Mouse (Mus musculus) lung, postnatal 0 days (tissue): ENCODE data around the gene Khk. TPM values are rescaled to one million over a fixed set of nuclear protein-coding genes. Genes with fewer than 3 reads are reported as not detected.
A peak's percentile ranks its signal among the peaks of the same experiment; 100 is the strongest.

Source experiments
- ATAC-seq: fragments of 200-750 bp; cut with Nextera tagmentation; 2 replicates; pipeline ENCODE4 v1.8.0; 2017; ENCODE audit warnings: moderate library complexity
- DNase-seq: peaks from one replicate; pipeline ENCODE4 v3.0.0-alpha.2; 2016; ENCODE audit warnings: low spot score
- H3K27ac ChIP-seq: fragments of 300-500 bp; sonication (generic); 2 replicates; pipeline ENCODE4 v1.5.1; 2014; ENCODE audit warnings: antibody characterized with exemption, mild to moderate bottlenecking, low read length, mixed read lengths
- H3K27me3 ChIP-seq: fragments of 300-500 bp; sonication (generic); replicated peaks from 2 replicates; pipeline ENCODE4 v1.6.1; 2014; ENCODE audit warnings: low read length, mixed read lengths; ENCODE audit not compliant: insufficient read depth
- H3K36me3 ChIP-seq: fragments of 300-500 bp; sonication (generic); 2 replicates; pipeline ENCODE4 v1.6.1; 2014; ENCODE audit warnings: low read length, mixed read lengths; ENCODE audit not compliant: insufficient read depth
- H3K4me1 ChIP-seq: fragments of 300-500 bp; sonication (generic); 2 replicates; pipeline ENCODE4 v1.6.1; 2014; ENCODE audit warnings: antibody characterized with exemption, low read depth, low read length, mixed read lengths; ENCODE audit not compliant: insufficient read depth
- H3K4me2 ChIP-seq: fragments of 300-500 bp; sonication (generic); replicated peaks from 2 replicates; pipeline ENCODE4 v1.6.1; 2014; ENCODE audit warnings: low read depth, mild to moderate bottlenecking, low read length, moderate library complexity, mixed read lengths
- H3K4me3 ChIP-seq: fragments of 300-500 bp; sonication (generic); 2 replicates; pipeline ENCODE4 v1.5.1; 2014; ENCODE audit warnings: low read depth, low read length
- H3K9ac ChIP-seq: fragments of 300-500 bp; sonication (generic); replicated peaks from 2 replicates; pipeline ENCODE4 v1.6.1; 2014; ENCODE audit warnings: low read depth, mild to moderate bottlenecking
- H3K9me3 ChIP-seq: fragments of 300-500 bp; sonication (generic); 2 replicates; pipeline ENCODE4 v1.6.1; 2016; ENCODE audit warnings: low read length, mixed read lengths
- CTCF ChIP-seq: IDR thresholded peaks from 2 replicates; pipeline ENCODE4 v1.5.1; 2016; ENCODE audit warnings: antibody characterized with exemption, mild to moderate bottlenecking
- EP300 ChIP-seq: IDR thresholded peaks from 2 replicates; pipeline ENCODE4 v1.6.1; 2016; ENCODE audit warnings: antibody characterized with exemption, mild to moderate bottlenecking, control low read depth
- WGBS: fragments of 180-500 bp; shearing (Covaris S2); extraction: QIAGEN DNeasy Blood & Tissue Kit; methylation state at CpG from one replicate; pipeline ENCODE4 v1.1.7; 2014; 5-methylcytosine and 5-hydroxymethylcytosine counted together
- polyA plus RNA-seq: library from polyadenylated mRNA; unstranded; fragments of >200 nt; fragmentation: Nextera tagmentation; extraction: Ambion mirVana; gene quantifications from 2 replicates; pipeline ENCODE4 v1.2.1, GENCODE M21; 2015

Gene Khk
- polyA plus RNA-seq, 1 experiment from 2014 or later, result 48.7 TPM

DNA sequence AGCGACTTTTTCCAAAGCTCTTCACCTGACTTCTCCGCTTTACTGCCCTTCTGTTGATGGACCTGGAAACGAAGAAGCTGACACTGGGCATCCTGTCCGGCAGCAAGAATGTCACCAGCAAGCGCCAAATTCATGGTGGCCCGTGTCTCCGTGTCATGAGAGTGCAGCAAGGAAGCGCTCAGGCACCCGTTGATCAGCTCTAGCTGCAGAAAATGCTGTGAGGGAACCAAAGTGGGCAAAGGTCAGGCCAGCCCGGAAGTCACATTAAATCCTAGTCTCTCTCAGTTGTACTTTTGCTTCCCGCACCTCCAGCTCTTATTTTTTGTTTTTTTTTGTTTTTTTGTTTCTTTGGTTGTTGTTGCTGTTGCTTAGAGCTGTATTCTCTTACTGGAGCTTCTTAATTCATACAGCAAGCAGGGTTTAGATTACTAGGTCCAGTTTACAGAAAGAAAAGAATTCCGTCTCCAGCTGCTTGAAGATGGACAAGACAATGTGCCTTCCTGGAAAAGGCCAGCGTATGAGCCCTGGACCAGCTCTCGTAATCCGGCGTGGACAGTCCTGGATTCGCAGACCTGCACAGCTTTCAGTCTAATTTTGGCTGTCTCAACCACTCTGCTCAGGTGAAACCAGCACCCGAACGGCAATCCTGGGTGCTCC lies 38.1 kb downstream of the Khk start:
- Histone ChIP-seq H3K27ac (peak overlapping the region; percentile 94), H3K9ac (peak overlapping the region; percentile 87), H3K4me3 (peak overlapping the region; percentile 81), H3K36me3 (peaks cover 23% of the 10 kb centered on the region), H3K4me1 (peaks cover 18% of the 10 kb centered on the region; the same call in 1 of the 2 replicates), H3K4me2 (peak overlapping the region; percentile 87), H3K27me3 (no peaks in the 10 kb centered on the region), H3K9me3 (no peaks in the 10 kb centered on the region)
- TF ChIP-seq CTCF (no peak), EP300 (no peak)
- WGBS, result 19% methylated on average over 19 of the region's 19 CpGs
- DNase-seq (no peak), ATAC-seq (no peak)

DNA sequence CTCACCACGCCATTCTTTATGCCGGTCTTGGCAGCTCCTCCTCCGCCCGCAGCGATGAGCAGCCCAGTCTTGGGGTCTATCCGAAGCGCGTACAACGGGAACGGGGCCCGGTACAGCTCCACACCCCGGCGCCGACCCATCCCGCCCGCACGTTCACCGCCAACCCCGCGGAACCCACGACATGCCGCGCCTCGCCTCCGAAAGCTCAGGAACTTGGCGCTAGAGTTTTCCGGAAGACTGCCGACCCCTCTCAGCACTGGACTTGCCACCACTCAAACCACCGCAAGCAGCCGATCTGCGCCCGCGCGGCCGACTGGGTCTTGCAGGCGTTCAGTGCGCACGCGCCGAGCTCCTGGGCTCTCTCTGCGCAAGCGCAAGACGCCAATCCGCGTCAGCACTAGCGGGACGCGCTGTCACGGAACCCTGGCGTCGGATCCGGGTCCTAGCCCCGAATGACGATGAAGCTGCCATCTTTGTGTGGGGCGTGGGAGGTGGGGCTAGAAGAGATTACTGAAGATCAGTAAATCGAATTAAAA lies 38.8 kb downstream of the Khk start, which contains the start of gene Preb:
Gene Preb, minus strand, starts transcription at position 396 of the 536 bp plus-strand sequence.
- H3K36me3 ChIP-seq, result peaks cover 17% of the 10 kb centered on the region
- ATAC-seq, result peak; percentile 97
- peaks cover 18% of the 10 kb centered on the region; the same call in 1 of the 2 replicates for H3K4me1 ChIP-seq
- peak within 1 kb of the TSS; percentile 87 for H3K9ac ChIP-seq
- DNase-seq, result peak; percentile 98
- peak; percentile 46 for TF ChIP-seq CTCF
- no peak for TF ChIP-seq EP300
- peak within 1 kb of the TSS; percentile 94 for H3K27ac ChIP-seq
- H3K4me3 ChIP-seq, result peak within 1 kb of the TSS; percentile 81
- no peaks in the 10 kb centered on the region for H3K27me3 ChIP-seq
- H3K9me3 ChIP-seq, result no peaks in the 10 kb centered on the region
- under 1% methylated on average over 56 of the region's 56 CpGs for WGBS
- peak within 1 kb of the TSS; percentile 87 for H3K4me2 ChIP-seq

DNA sequence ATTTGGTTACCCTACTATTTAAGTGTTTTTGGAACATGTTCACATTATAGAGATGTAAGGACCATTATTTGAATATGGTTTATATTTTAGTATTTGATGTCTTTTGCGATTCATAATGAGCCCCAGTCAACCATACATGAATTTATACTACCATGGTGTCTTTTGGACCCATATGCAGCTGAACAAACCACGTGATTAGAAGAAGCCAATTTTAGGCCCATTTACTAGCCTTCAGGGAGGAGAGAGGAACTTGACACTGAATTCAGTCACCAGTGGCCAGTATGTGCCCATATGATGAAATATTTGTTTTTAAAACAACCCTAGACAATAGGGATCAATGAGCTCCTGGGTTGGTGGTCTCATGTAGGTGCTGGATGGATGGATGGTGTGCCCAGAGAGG lies 39.6 kb downstream of the Khk start:
- Histone ChIP-seq H3K36me3 (peaks cover 9% of the 10 kb centered on the region), H3K9ac (no peak overlapping the region), H3K27me3 (no peaks in the 10 kb centered on the region), H3K4me3 (no peak overlapping the region), H3K9me3 (no peaks in the 10 kb centered on the region), H3K27ac (peak overlapping the region; percentile 94), H3K4me1 (peaks cover 18% of the 10 kb centered on the region; the same call in 1 of the 2 replicates), H3K4me2 (no peak overlapping the region)
- DNase-seq, result no peak
- WGBS, result 86% methylated on average over 2 of the region's 2 CpGs
- TF ChIP-seq CTCF (no peak), EP300 (no peak)
- ATAC-seq, result no peak

DNA sequence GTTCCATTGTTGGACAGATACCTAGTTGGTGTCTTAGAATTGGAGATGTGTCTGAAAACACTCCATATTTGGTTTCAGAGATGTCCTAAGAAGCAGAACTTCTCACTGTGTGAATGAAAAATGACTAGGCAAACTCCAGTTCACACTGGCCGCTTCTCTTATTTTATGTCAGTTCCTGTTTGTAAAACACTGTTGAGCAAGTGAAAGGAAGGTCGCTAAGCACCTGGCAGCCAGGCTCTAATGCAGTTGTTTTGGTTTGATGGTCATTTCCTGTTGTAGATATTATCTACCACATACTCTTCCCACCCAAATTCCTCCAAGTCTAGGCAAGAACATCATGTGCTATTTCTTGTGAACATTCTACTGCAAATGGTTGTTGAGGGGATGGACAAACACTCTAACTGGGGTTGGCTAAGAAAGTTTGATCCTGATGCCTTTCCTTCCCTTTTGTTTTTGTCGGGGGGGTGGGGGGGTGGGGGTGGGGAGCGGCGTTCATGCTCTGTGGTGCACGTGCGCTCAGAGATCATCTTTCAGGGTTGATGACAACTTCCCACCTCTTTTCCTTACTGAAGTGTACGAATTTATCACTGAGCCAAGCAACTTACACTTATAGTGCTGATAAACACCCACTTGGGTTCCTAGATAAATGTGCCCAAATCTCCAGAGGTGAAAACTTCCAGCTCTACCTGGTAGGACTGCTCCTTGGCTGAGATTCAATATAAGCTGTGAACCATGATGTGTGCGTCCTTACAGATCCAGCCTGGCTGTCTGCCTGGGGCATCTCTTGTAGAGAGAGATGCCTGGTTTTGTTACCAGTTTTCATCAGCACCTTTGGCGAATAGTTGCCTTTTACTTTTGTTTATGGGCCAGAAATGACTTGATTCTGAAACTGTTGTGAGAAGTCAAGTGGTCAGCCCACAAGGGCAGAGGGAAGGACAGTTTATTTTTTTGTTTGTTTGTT lies 40.6 kb downstream of the Khk start:
- peak; percentile 83 for DNase-seq
- peak; percentile 38 for ATAC-seq
- WGBS, result 48% methylated on average over 10 of the region's 10 CpGs

DNA sequence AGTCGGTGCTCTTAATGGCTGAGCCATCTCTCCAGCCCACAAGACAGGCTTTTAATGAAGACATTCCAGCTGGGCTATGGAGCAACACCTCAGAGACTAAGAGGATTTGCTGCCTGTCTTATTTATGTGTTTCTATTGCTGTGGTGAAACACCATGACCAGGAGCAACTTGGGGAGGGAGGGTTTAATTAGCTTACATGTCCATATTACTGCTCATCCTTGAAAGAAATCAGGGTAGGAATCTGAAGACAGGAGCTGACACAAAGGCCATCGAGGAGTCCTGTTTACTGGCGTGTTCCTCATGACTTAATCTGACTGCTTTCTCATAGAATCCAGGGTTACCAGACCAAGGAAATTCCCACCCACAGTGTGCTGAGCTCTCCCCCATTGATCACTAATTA lies 42.7 kb downstream of the Khk start:
- TF ChIP-seq CTCF (no peak), EP300 (no peak)
- Histone ChIP-seq H3K27me3 (no peaks in the 10 kb centered on the region), H3K9me3 (no peaks in the 10 kb centered on the region), H3K4me2 (no peak overlapping the region), H3K27ac (no peak overlapping the region), H3K4me1 (peaks cover 6% of the 10 kb centered on the region; the same call in 1 of the 2 replicates), H3K9ac (no peak overlapping the region), H3K4me3 (no peak overlapping the region), H3K36me3 (no peaks in the 10 kb centered on the region)
- DNase-seq (no peak), ATAC-seq (no peak)
- WGBS, result 84% methylated on average over 3 of the region's 3 CpGs

More for the DNA sequence above, 40.6 kb downstream of the Khk start:
- H3K36me3 ChIP-seq, result 0 out of 2 replicates have a peak, but pooled peaks cover 6% of the 10 kb centered on the region
- TF ChIP-seq CTCF (no peak), EP300 (peak; percentile 95)
- H3K4me2 ChIP-seq, result no peak overlapping the region
- no peak overlapping the region for H3K9ac ChIP-seq
- H3K9me3 ChIP-seq, result no peaks in the 10 kb centered on the region
- no peak overlapping the region for H3K4me3 ChIP-seq
- peaks cover 18% of the 10 kb centered on the region; the same call in 1 of the 2 replicates for H3K4me1 ChIP-seq
- H3K27me3 ChIP-seq, result no peaks in the 10 kb centered on the region
- H3K27ac ChIP-seq, result peak overlapping the region; percentile 72

DNA sequence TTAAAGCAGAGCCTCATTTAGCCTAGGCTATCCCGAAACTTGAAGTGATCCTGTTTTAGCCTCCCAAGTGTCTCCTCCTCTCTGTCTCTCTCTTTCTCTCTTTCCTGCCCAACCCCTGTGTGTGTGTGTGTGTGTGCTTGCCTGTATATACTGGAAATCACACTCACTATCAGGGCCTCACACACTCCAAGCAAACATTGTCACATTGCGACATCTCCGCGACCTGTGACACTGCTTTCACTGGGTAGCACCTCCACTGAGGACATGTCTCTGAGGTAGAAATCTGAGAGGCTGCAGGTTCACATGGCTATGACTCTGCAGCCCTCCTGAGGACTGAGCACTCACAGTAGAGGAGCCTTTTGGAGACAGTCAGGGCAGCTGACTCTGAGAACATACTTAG lies 45.0 kb downstream of the Khk start:
- Histone ChIP-seq H3K36me3 (no peaks in the 10 kb centered on the region), H3K4me2 (no peak overlapping the region), H3K9ac (no peak overlapping the region), H3K9me3 (no peaks in the 10 kb centered on the region), H3K4me1 (peaks cover 2% of the 10 kb centered on the region; the same call in 1 of the 2 replicates), H3K27me3 (no peaks in the 10 kb centered on the region), H3K4me3 (no peak overlapping the region), H3K27ac (no peak overlapping the region)
- DNase-seq (no peak), ATAC-seq (no peak)
- no peak for TF ChIP-seq CTCF
- no peak for TF ChIP-seq EP300
- 76% methylated on average over 4 of the region's 4 CpGs for WGBS
